Mouse (Mus musculus): ENCODE data around the gene Trmo. TPM values are rescaled to one million over a fixed set of nuclear protein-coding genes. Genes with fewer than 3 reads are reported as not detected.

The Trmo gene
- total and polyA plus RNA-seq, 3 experiments = 3.5 to 4.1 TPM; not detected in 1

DNA sequence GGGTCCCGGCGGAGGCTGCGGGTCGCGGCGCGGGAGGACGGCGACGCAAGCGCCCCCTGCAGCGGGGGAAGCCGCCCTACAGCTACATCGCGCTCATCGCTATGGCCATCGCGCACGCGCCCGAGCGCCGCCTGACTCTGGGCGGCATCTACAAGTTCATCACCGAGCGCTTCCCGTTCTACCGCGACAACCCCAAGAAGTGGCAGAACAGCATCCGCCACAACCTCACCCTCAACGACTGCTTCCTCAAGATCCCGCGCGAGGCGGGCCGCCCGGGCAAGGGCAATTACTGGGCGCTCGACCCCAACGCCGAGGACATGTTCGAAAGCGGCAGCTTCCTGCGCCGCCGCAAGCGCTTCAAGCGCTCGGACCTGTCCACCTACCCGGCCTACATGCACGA is 44.9 kb downstream of the Trmo start:
- H3K9ac ChIP-seq (ENCODE audit: control insufficient read depth, low read depth, low read length, poor library complexity, severe bottlenecking) = no peak overlapping the region
- H3K27ac ChIP-seq (ENCODE audit: control insufficient read depth, low read depth, low read length) = no peak overlapping the region
- H3K36me3 ChIP-seq (ENCODE audit: control insufficient read depth in 1 of 2, insufficient read depth in 2 of 2, low read length in 2 of 2) = no peaks in the 10 kb centered on the region
- TF ChIP-seq RAD21 (IDR thresholded peaks at IDR 0.05; ENCODE audit: low read depth, low read length) (no peak), ZMIZ1 (IDR thresholded peaks at IDR 0.05; ENCODE audit: low read depth, low read length) (no peak), NRF1 (IDR thresholded peaks at IDR 0.05; ENCODE audit: insufficient read depth, low read depth, low read length, poor library complexity, severe bottlenecking) (no peak), SIN3A (IDR thresholded peaks at IDR 0.05; ENCODE audit: low read length) (no peak), HCFC1 (IDR thresholded peaks at IDR 0.05; ENCODE audit: low read depth, low read length) (no peak), BHLHE40 (IDR thresholded peaks at IDR 0.05; ENCODE audit: borderline replicate concordance, low read depth, low read length) (no peak), CTCF (IDR thresholded peaks at IDR 0.05 in 2 of 3, conservative IDR thresholded peaks at IDR 0.05 in 1 of 3; ENCODE audit: control insufficient read depth in 1 of 3, insufficient read depth in 1 of 3, low read depth in 2 of 3, low read length in 3 of 3, poor library complexity in 1 of 3, severe bottlenecking in 1 of 3) (no peak), MAZ (IDR thresholded peaks at IDR 0.05; ENCODE audit: low read depth, low read length) (no peak), POLR2A (IDR thresholded peaks at IDR 0.05; ENCODE audit: control insufficient read depth in 1 of 2, insufficient read depth in 1 of 2, low read depth in 1 of 2, low read length in 2 of 2, poor library complexity in 1 of 2) (no peak), ELF1 (IDR thresholded peaks at IDR 0.05; ENCODE audit: low read depth, low read length) (no peak), MEF2A (IDR thresholded peaks at IDR 0.05; ENCODE audit: extremely low read depth, insufficient replicate concordance, low read depth, low read length, poor library complexity, severe bottlenecking) (no peak)
- peaks cover 2 to 10% of the 10 kb centered on the region in 2 experiments; a peak in 3 of 4 replicates for H3K27me3 ChIP-seq (ENCODE audit: control insufficient read depth in 1 of 2, insufficient read depth in 2 of 2, low read length in 2 of 2)
- no peaks in the 10 kb centered on the region for H3K79me2 ChIP-seq (ENCODE audit: control insufficient read depth, insufficient read depth, low read length, poor library complexity)
- H3K9me3 ChIP-seq (replicated peaks; ENCODE audit: insufficient read depth, low read length) = no peaks in the 10 kb centered on the region
- H3K4me3 ChIP-seq (ENCODE audit: control insufficient read depth in 1 of 2, insufficient read depth in 1 of 2, low read depth in 2 of 2, low read length in 2 of 2) = no peak overlapping the region
- no peak for DNase-seq (ENCODE audit: low read depth, low spot score)
- no peaks in the 10 kb centered on the region for H3K4me1 ChIP-seq (ENCODE audit: control insufficient read depth in 1 of 2, insufficient read depth in 2 of 2, low read length in 2 of 2)

DNA sequence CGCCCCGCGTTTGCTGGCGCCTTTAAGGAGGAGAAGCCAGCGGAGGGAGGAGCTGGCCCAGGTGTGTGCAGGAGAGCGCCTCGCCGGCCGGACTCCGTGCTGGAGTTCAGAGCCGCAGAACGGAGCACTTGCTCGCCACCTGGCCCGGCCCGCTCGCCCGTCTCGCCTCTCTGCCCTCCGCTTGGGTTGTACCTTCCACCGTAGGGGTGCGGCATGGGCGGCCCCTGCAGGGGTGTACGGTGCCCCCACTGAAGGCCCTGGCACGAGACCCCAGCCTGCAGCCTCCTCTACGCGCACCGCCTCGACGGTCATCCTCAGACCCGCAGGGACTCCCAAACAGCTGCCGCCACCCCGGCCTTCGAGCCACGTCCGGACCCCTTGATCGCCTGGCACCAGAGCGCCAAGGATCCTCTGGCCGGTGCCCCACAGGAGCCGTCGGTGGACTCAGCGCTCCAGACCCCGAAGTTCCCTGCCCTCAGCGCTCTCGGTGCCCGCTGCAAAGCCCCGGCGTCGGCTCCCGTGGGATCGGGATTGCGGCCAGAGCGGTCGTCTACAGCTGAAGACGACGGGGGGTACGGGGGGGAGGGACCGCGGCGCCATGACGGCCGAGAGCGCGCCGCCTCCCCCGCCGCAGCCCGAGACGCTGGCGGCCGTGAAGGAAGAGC is 45.5 kb downstream of the Trmo start, which contains the start of gene Foxe1:
Foxe1 (plus strand) TSS at position 14 of the 665 bp plus-strand sequence.
- H3K4me1 ChIP-seq (ENCODE audit: control insufficient read depth in 1 of 2, insufficient read depth in 2 of 2, low read length in 2 of 2) = no peaks in the 10 kb centered on the region
- H3K9me3 ChIP-seq (replicated peaks; ENCODE audit: insufficient read depth, low read length) = no peaks in the 10 kb centered on the region
- H3K4me3 ChIP-seq (ENCODE audit: control insufficient read depth in 1 of 2, insufficient read depth in 1 of 2, low read depth in 2 of 2, low read length in 2 of 2) = no peak within 1 kb of the TSS
- H3K36me3 ChIP-seq (ENCODE audit: control insufficient read depth in 1 of 2, insufficient read depth in 2 of 2, low read length in 2 of 2) = no peaks in the 10 kb centered on the region
- no peak within 1 kb of the TSS for H3K27ac ChIP-seq (ENCODE audit: control insufficient read depth, low read depth, low read length)
- H3K79me2 ChIP-seq (ENCODE audit: control insufficient read depth, insufficient read depth, low read length, poor library complexity) = no peaks in the 10 kb centered on the region
- TF ChIP-seq POLR2A (IDR thresholded peaks at IDR 0.05; ENCODE audit: control insufficient read depth in 1 of 2, insufficient read depth in 1 of 2, low read depth in 1 of 2, low read length in 2 of 2, poor library complexity in 1 of 2) = no peak
- no peak for TF ChIP-seq E2F4 (IDR thresholded peaks at IDR 0.05; ENCODE audit: borderline replicate concordance, low read depth, low read length)
- TF ChIP-seq HCFC1 (IDR thresholded peaks at IDR 0.05; ENCODE audit: low read depth, low read length) = no peak
- TF ChIP-seq MYB (IDR thresholded peaks at IDR 0.05; ENCODE audit: low read depth, low read length) = no peak
- no peak for TF ChIP-seq GABPA (IDR thresholded peaks at IDR 0.05; ENCODE audit: low read depth, low read length)
- no peak for TF ChIP-seq CHD1 (IDR thresholded peaks at IDR 0.05; ENCODE audit: low read depth, low read length)
- no peak for TF ChIP-seq ZC3H11A (IDR thresholded peaks at IDR 0.05; ENCODE audit: low read depth, low read length)
- TF ChIP-seq SMC3 (IDR thresholded peaks at IDR 0.05; ENCODE audit: low read depth, low read length) = no peak
- TF ChIP-seq CTCF (IDR thresholded peaks at IDR 0.05 in 2 of 3, conservative IDR thresholded peaks at IDR 0.05 in 1 of 3; ENCODE audit: control insufficient read depth in 1 of 3, insufficient read depth in 1 of 3, low read depth in 2 of 3, low read length in 3 of 3, poor library complexity in 1 of 3, severe bottlenecking in 1 of 3) = no peak
- TF ChIP-seq MAX (IDR thresholded peaks at IDR 0.05; ENCODE audit: low read length) = no peak
- no peak for TF ChIP-seq EP300 (IDR thresholded peaks at IDR 0.05; ENCODE audit: low read depth in 1 of 2, low read length in 2 of 2)
- no peak for TF ChIP-seq RAD21 (IDR thresholded peaks at IDR 0.05; ENCODE audit: low read depth, low read length)
- no peak for TF ChIP-seq ZMIZ1 (IDR thresholded peaks at IDR 0.05; ENCODE audit: low read depth, low read length)
- TF ChIP-seq NELFE (IDR thresholded peaks at IDR 0.05; ENCODE audit: low read depth, low read length) = no peak
- no peak for TF ChIP-seq ELF1 (IDR thresholded peaks at IDR 0.05; ENCODE audit: low read depth, low read length)
- TF ChIP-seq POLR2AphosphoS5 (IDR thresholded peaks at IDR 0.05; ENCODE audit: borderline replicate concordance, low read depth, low read length) = no peak
- no peak for TF ChIP-seq NRF1 (IDR thresholded peaks at IDR 0.05; ENCODE audit: insufficient read depth, low read depth, low read length, poor library complexity, severe bottlenecking)
- no peak for TF ChIP-seq TBP (IDR thresholded peaks at IDR 0.05; ENCODE audit: low read depth, low read length)
- TF ChIP-seq ZNF384 (IDR thresholded peaks at IDR 0.05; ENCODE audit: low read depth, low read length) = no peak
- H3K27me3 ChIP-seq (ENCODE audit: control insufficient read depth in 1 of 2, insufficient read depth in 2 of 2, low read length in 2 of 2) = peaks cover 2 to 7% of the 10 kb centered on the region in 2 experiments; a peak in 3 of 4 replicates
- DNase-seq (ENCODE audit: low read depth, low spot score) = no peak
- no peak within 1 kb of the TSS for H3K9ac ChIP-seq (ENCODE audit: control insufficient read depth, low read depth, low read length, poor library complexity, severe bottlenecking)
